Comparison of ENCODE assay signal across 10 mouse cellular contexts in genomic region chr2:128278608-128279081, GRCm38 (mm10).
A peak's percentile ranks its signal among the peaks of the same experiment; 100 is the strongest.
DNase-seq lines count a peak whose midpoint lies in the region; ATAC-seq lines count a peak whose summit lies in the region.
"Had no signal": no experiment of that assay in that cellular context is flagged by ENCODE, and none has a peak within 500 bp of the region (broad histone marks: within the 10 kb centered on the region; RNA-seq: fewer than 3 reads in every experiment).

No protein-coding gene starts in this region.

- 47% methylated on average over 12 of the region's 12 CpGs for WGBS in embryonic facial prominence, embryonic 11.5 days

- H3K9me3 ChIP-seq in embryonic facial prominence, embryonic 11.5 days (replicated peaks; ENCODE audit: control insufficient read depth, low read length): no peaks in the 10 kb centered on the region
- H3K9me3 ChIP-seq: embryonic facial prominence, embryonic 15.5 days had no signal

- H3K27me3 ChIP-seq in embryonic facial prominence, embryonic 11.5 days (ENCODE audit: control insufficient read depth, insufficient read depth, low read length): no peaks in the 10 kb centered on the region
- H3K27me3 ChIP-seq: embryonic facial prominence, embryonic 15.5 days had no signal

- H3K4me1 ChIP-seq in embryonic facial prominence, embryonic 11.5 days (ENCODE audit: control insufficient read depth, insufficient read depth, low read length): no peaks in the 10 kb centered on the region; the same call in 1 of the 2 replicates

- no peak overlapping the region for H3K9ac ChIP-seq in embryonic facial prominence, embryonic 11.5 days (replicated peaks; ENCODE audit: low read length)
- H3K9ac ChIP-seq: embryonic facial prominence, embryonic 15.5 days had no signal

- H3K36me3 ChIP-seq in embryonic facial prominence, embryonic 11.5 days (replicated peaks; ENCODE audit: control insufficient read depth, insufficient read depth, low read depth, low read length): no peaks in the 10 kb centered on the region
- H3K36me3 ChIP-seq: embryonic facial prominence, embryonic 15.5 days had no signal

- H3K4me2 ChIP-seq in embryonic facial prominence, embryonic 11.5 days (ENCODE audit: low read depth, low read length): no peak overlapping the region
- H3K4me2 ChIP-seq: embryonic facial prominence, embryonic 15.5 days had no signal

- H3K4me3 ChIP-seq in embryonic facial prominence, embryonic 11.5 days (ENCODE audit: low read depth, low read length): no peak overlapping the region
- H3K4me3 ChIP-seq: embryonic facial prominence, embryonic 15.5 days had no signal

- no peak overlapping the region for H3K27ac ChIP-seq in embryonic facial prominence, embryonic 11.5 days (replicated peaks; ENCODE audit: low read depth, low read length)
- H3K27ac ChIP-seq: embryonic facial prominence, embryonic 15.5 days; macrophage had no signal

- peak; percentile 20 for DNase-seq in kidney, adult 9 months
- DNase-seq in kidney, adult 18-20 months: no peak
- DNase-seq in adipocyte (ENCODE audit: low spot score): peak; percentile 29
- DNase-seq in embryonic facial prominence, embryonic 11.5 days (ENCODE audit: low spot score): peak; percentile 62
- DNase-seq in heart, postnatal 4 days: peak; percentile 52
- peak; percentile 32 for DNase-seq in lung, postnatal 14 days
- DNase-seq in thymus, postnatal 36 days: no peak
- no peak for DNase-seq in thymus, postnatal 25 days

- no peak for ATAC-seq in embryonic facial prominence, embryonic 11.5 days (replicated peaks; ENCODE audit: insufficient number of reproducible peaks, low FRiP score, low TSS enrichment, low read depth)

Comparison
In these comparisons a context has a peak if more than half of its experiments do, and no peak if none do; other contexts are left out.
1. DNase-seq: peak in kidney, adult 9 months (single experiment), adipocyte (single experiment), embryonic facial prominence, embryonic 11.5 days (single experiment), heart, postnatal 4 days (single experiment) and lung, postnatal 14 days (single experiment); none in kidney, adult 18-20 months (single experiment), thymus, postnatal 36 days (0 of 2) and thymus, postnatal 25 days (single experiment).